ENCODE assay signal across 10 mouse cellular contexts in genomic region chr2:167277026-167277425, GRCm38 (mm10). TPM values are rescaled to one million over a fixed set of nuclear protein-coding genes. Genes with fewer than 3 reads are reported as not detected.
A peak's percentile ranks its signal among the peaks of the same experiment; 100 is the strongest.
DNase-seq lines count a peak whose midpoint lies in the region; ATAC-seq and TF ChIP-seq lines count a peak whose summit lies in the region.
"Had no signal": no experiment of that assay in that cellular context is flagged by ENCODE, and none has a peak within 500 bp of the region (broad histone marks: within the 10 kb centered on the region; RNA-seq: fewer than 3 reads in every experiment).

No protein-coding gene starts in this region.

- WGBS in intestine, embryonic 16.5 days = 76% methylated on average over 13 of the region's 13 CpGs

- no peak overlapping the region for H3K9ac ChIP-seq in intestine, embryonic 16.5 days (ENCODE audit: low read depth, low read length)
- H3K9ac ChIP-seq: liver, embryonic 15.5 days had no signal

- no peaks in the 10 kb centered on the region for H3K36me3 ChIP-seq in intestine, embryonic 16.5 days (ENCODE audit: control insufficient read depth, insufficient read depth, low read length)
- H3K36me3 ChIP-seq: G1E; liver, embryonic 15.5 days had no signal

- H3K4me2 ChIP-seq in intestine, embryonic 16.5 days (ENCODE audit: low read depth, low read length) = no peak overlapping the region
- H3K4me2 ChIP-seq: liver, embryonic 15.5 days had no signal

- no peak for ATAC-seq in intestine, embryonic 16.5 days

- TF ChIP-seq CTCF in brain, embryonic 14.5 days (IDR thresholded peaks at IDR 0.05; ENCODE audit: borderline replicate concordance, extremely low read depth, insufficient read depth, insufficient read length) = no peak

- no peaks in the 10 kb centered on the region for H3K9me3 ChIP-seq in intestine, embryonic 16.5 days (ENCODE audit: control insufficient read depth, low read length)
- H3K9me3 ChIP-seq: G1E; liver, embryonic 15.5 days had no signal

- 0 out of 2 replicates have a peak, but pooled peaks cover 3% of the 10 kb centered on the region for H3K27me3 ChIP-seq in intestine, embryonic 16.5 days (replicated peaks; ENCODE audit: control insufficient read depth, insufficient read depth, low read length)

- H3K4me1 ChIP-seq in intestine, embryonic 16.5 days (ENCODE audit: control insufficient read depth, insufficient read depth, low read length) = no peaks in the 10 kb centered on the region
- H3K4me1 ChIP-seq: liver, embryonic 15.5 days had no signal

- no peak for TF ChIP-seq POLR2A in brain, embryonic 14.5 days (IDR thresholded peaks at IDR 0.05; ENCODE audit: borderline replicate concordance, extremely low read depth, insufficient read depth, insufficient read length, poor library complexity, severe bottlenecking)

- H3K4me3 ChIP-seq in intestine, embryonic 16.5 days (ENCODE audit: low read length) = no peak overlapping the region
- H3K4me3 ChIP-seq: liver, embryonic 15.5 days had no signal

- H3K27ac ChIP-seq in intestine, embryonic 16.5 days (ENCODE audit: low read length) = no peak overlapping the region
- H3K27ac ChIP-seq: liver, embryonic 15.5 days had no signal

- peak; percentile 3 for DNase-seq in heart, postnatal 4 days
- DNase-seq in heart, adult 9 months (ENCODE audit: low spot score in 2 of 2) = no peak
- DNase-seq in lung, postnatal 10 days = peak; percentile 29
- no peak for DNase-seq in lung, postnatal 25 days (ENCODE audit: low spot score)
- DNase-seq in Muller cell, postnatal 12 days (ENCODE audit: inconsistent ontology term) = peak; percentile 95
- peak; percentile 45 for DNase-seq in brain, embryonic 14.5 days (ENCODE audit: low read depth)
- DNase-seq: embryo, embryonic 11 days had no signal

RNA-seq across cellular contexts. Expression of gene Ptgis, which starts 36.6 kb away (rescaled TPM):
- total RNA-seq in heart, postnatal 4 days (2021) = 10 to 100 TPM; 36.7 to 40.9 TPM
- 4.5 and 6.1 TPM in 2 replicates for polyA plus RNA-seq in brain, embryonic 14.5 days (2012; rRNA removed)
- 12.0 and 12.8 TPM in 2 replicates for polyA plus RNA-seq in intestine, embryonic 16.5 days (2015; fragmentation: Nextera tagmentation; extraction: Ambion mirVana)
- total RNA-seq: G1E had no signal
- polyA plus RNA-seq: G1E had no signal

Comparison
In these comparisons a context has a peak if more than half of its experiments do, and no peak if none do; other contexts are left out.
1. DNase-seq: peak in heart, postnatal 4 days (single experiment), lung, postnatal 10 days (single experiment), Muller cell, postnatal 12 days (single experiment) and brain, embryonic 14.5 days (single experiment); none in heart, adult 9 months (0 of 2) and lung, postnatal 25 days (single experiment).